Mouse (Mus musculus) adipocyte (in vitro differentiated cells): ENCODE results near the gene Cnksr3.
A peak's percentile ranks its signal among the peaks of the same experiment; 100 is the strongest.

Experiments
- DNase-seq: peaks from one replicate; pipeline ENCODE4 v3.0.0-alpha.2; 2016; ENCODE audit warnings: low spot score

Cnksr3 gene

DNA sequence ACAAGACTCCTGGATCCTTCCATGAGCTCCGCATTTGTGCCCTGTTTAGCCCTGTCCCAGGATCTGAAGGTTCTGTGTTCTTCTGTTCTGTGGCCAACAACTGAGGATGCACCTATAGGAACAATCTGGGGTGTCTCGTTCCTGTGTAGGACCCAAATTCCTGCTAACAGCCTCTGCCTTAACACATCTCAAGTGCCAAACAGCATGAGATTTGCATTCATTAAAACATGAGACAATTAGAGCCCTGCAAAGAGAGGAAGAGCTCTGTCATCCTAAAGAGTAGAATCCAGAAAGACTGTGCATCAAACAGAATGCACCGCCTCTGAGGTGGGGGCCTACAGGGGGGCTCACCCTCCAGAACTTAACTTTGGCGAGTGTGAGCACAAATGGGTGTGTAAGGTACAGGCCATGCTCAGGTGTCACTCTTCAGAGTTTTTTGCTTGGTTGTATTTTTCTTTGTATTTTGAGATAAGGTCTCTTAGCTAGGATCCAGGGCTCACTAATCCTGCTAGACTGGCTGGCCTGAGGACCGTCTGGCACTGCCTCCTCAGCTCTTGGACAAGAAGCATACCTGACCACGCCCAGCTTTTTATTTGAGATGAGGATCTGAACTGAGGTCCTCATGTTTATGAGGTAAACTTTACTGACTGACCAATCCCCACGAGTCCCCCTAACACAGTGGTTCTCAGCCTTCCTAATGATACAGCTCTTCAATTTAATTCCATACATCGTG lies 15.2 kb downstream of the Cnksr3 start:
- DNase-seq: no peak

DNA sequence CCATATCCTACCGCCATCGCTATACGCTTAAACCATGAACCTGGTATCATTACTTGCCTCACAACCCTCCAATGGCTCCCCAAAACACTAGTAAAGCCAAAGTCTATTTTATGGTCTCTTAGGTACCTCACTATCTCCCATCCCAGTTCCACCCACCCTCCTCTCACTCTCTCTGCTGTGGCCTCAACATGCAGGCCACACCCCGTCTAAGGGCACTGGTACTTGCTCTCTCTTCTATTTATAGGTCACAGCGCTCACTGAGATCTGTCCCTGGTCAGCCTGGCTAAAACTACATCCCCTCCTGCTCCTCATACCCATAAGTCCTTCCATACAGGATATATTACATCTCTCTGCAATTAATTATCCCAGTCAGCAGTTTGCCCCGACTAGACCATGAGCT lies 16.1 kb downstream of the Cnksr3 start:
- DNase-seq: no peak

DNA sequence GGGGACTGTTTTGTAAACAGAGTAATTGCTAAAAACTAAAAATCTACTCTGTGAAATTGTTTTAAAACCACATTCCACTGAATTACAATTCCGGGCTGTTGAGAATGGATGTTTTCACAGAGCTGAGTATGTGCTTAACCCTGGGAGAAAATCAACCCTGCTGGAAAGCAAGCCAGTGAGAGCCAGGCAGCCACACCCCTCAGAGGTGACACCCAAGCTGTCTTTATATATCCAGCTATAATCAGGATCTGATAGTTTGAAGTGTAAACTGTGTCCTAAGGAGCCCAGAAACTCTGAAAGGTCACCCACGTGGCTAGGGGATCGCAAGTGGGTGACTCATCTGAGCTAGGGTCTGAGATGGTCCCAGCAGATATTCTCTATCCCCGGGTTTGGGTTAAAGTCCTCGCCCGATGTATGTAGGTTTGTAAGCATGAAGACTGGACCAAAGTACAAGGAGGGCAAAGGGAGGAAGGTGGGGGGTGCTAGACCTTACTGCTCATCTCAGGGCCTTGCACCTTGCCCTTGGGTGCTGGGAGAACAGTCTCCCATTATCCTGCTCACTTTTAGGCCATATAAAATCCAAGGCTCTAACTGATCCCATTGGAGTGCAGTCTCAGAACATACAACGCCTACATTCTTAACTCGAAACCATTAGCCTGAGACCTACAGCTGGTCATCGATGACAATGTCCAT lies 20.2 kb downstream of the Cnksr3 start:
- no peak for DNase-seq

DNA sequence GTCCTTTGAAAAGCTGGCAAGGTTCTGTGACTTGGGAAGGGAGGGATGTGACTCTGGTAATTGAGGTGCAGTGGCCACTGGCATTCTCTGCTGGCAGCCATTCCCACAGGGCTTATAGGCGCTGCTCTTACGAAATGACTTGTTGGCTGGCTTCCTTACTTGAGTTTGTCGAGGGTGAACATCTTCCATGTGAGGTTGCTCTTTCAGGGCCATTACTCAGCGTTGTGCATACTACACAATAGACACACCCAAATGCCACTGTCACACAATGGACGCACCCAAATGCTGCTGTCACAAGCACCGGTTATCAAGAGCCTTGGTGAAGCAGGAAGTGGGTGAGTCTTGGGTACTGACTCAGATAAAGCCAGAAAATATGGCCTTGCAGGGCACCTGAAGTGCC lies 22.8 kb downstream of the Cnksr3 start:
- peak; percentile 80 for DNase-seq

DNA sequence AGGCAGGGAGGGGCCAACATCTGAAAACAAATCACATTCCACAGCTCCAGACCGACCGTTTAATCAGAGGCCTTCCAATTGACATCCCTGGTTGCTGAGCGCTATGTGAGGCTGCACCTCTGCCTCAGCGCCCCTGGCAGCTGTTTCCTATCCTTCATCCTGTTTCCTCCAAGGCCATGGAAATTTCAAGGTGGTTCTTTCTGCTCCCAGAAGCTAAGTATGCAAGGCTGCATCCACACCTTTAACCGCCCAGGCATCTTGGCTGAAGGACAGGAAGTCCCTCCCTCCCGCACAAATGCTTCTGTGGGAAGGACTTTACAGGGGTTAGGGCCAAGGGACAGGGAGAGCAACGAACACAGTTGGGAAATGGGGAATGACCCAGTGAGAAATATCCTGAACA lies 24.2 kb downstream of the Cnksr3 start:
- DNase-seq: no peak

DNA sequence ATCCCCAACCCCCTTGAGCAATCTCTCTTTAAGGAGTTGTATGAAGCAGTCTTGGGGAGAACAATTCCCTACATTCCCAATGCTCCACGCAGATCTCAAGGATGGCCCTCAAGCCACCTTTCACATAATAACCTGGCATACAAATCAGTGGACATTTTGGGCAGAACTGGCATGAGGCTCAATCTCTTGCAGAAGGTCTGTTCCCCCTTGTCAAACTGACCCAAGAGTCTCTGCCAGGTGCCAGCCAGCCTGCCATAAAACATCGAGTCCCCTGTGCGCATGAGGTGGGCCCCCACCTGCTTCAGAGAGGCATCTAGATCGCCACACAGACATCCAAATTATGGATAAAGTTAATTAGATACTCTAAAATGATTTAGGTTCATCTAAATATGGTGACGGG lies 25.0 kb downstream of the Cnksr3 start:
- DNase-seq: no peak

DNA sequence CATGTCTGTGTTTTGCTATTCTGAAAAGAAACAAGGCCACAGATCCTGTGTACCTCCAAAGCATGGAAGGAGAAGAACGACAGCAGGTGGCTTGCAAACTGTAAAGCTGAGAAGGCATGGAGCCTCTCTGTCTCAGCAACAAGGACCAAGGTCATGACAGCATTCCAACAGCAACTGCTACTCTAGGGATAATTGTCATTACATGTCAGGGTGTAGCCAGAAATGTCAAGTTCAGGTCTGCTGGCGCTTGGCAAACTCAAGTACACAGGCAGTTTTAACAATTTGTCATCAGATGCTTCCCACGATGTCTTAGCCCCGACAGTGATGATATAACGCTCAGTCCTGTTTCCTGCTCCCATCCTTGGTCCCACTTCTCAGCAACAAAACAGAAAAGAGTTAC lies 26.0 kb downstream of the Cnksr3 start:
- no peak for DNase-seq

DNA sequence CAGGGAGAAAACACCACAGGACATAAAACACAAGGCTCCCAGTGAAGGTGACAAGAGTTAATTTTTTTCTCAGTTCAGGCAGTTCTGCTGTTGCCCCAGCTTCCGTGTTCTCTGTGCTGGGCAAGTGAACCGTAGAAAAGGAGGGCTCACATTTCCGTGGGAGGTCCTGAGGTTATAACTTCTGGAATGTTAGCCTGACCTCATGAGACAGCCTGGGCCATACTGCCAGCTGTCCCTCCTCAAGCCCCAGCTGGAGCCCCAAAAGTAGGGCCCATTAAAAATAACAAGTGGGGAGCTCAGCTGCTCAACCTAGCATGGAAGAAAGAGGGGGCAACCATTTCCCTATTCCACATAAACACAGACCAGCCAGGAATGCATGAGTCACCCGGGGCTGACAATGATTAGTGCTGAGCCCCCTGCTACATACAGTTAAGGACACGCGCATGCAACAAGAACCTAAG lies 28.8 kb downstream of the Cnksr3 start:
- no peak for DNase-seq

DNA sequence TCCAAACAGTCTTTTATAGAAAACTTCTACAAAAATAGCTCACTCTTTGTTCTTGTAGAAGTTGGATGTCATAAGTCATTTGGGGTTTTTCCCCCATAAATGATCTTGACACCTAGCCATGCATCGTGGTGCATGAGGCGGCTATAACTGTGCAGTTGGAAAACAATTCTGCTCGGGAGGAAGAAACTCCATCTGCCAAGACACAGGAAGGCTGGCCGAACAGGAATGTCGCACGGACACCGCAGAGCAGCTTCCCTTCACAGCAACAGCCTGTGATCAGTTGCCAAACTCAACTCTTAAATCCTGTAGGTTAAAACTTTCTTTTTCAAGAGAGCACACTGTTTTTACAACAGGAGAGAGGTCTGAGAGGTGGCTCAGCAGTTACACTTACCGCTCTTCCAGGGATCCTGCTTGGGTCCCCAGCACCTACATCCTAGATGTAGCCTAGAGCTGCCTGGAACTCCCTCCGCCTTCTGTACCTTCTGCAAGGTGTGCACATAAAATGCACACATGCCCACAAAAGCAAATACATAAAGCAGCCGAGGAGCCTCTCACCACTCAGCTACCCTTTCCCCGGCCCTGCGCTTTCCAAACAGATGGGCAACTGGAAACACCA lies 29.4 kb downstream of the Cnksr3 start:
- no peak for DNase-seq

DNA sequence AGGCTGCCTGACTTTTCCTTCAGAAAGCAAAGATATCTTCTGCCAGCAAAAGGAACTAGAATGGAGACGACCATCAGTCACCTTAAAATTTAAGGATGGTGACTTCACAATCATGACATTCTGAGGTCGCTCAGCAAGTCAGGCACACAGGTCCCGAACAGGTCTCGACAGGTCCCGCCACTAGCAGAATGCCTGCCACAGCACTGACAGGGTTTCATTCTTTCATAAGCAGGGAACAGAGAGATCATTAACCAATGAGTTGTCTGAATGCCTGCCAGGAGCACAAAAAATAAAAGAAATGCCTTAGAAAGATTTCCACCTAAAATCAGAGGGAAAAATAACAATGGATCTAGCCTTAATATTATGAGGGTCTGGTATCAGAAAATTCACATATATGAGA lies 31.7 kb downstream of the Cnksr3 start:
- DNase-seq: no peak

DNA sequence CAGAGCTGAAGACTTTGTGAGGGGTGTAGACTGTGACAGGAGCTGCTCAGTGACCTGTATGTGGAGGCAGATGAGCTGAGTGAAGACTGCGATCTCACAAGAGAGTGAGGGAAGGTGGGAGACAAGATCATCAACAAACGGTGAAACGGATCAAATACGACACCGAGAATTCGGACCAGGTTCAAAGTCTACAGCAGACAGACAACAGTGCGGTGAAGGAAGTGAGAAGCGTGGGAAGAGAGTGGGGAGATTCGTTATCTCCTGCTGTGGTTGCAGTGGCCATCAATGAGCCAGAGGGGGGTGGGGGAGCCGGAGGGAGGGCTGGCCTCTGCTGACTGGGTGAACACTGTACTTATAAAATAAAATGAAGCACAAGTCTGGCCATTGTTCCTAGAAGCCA lies 33.5 kb downstream of the Cnksr3 start:
- no peak for DNase-seq

DNA sequence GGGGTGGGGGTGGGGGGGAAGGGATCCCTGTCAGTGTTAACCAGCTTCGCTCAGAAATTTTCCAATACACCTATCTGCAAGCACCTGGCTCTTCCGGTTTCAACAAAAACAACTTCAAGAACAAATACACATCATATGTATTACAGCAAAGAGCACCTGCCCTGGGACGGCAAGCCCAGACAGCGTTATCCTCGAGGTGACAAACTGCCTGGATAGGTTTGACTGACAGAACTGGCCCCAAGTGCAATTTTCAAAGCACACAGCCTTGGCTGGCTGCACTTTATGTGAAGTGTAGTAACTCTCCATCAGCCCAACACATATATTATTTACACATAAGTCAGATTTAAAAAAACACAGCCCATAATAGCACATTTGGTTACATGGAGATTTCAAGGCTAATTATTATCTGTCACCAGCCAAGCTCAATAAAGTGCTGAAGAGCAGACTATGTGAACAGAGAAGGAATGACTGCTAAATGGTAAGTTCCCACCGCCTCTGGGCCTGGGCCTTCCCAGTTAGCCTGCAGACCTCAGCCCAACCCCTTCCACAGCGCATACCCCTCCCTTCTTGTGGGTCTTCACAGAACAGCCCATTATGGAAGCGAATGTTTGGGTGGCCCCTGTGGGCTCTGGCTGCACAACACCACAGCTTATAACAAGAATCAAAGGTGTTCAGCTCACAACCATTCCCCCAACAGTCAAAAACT lies 35.7 kb downstream of the Cnksr3 start:
- DNase-seq: no peak

DNA sequence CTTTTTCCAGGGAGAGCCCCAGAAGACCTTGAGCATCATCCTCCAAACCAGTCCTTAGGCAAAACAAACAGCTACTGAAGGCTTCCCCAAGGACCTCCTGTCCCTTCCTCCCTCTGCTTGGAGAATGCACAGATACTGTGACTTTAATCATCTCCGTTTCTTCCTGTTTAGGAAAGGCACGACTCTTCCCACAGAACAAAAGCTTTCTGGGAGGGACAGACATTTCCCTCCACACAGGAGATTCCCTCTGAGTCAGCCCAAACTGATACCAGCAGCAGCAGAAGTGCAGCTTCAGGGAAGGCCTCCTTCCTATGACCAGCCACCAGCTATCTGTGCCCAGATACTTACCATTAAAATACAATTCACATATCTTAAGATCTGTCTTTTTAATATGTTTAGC lies 37.6 kb downstream of the Cnksr3 start:
- no peak for DNase-seq

DNA sequence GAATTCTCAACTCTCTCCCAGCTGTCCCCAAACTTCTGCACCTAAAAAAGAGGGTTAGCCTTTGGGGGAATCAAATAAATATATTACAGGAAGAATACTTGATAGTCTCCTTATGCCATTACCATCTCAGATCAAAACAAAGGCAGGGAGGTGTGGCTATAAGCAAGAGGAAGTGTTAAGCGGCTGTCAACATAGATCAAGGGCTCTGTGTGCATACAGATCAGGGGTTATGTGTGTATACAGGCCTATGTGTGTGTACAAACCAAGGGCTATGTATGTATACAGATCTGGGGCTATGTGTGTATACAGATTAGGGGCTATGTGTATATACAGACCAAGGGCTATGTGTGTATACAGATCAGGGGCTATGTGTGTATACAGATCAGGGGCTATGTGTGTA lies 38.9 kb downstream of the Cnksr3 start:
- DNase-seq: no peak

DNA sequence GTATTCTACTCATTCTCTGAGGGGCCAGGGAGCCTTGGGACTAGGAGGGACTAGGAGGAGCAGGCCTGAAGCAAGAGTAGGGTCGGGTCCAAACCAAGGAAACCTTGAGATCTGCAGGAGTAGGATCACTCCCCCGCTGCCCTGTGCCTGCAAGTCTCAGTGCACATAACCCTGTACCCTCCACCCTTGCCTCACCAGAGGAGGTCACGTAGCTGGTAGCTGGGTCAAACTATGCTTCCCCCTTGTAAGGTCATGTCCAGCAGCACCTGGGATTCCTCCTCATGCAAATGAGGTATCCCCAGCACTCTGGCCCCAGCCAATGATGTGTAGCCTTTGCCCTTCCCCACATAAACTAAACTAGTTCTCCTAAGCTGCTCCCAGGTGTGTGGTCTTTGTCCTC lies 41.6 kb downstream of the Cnksr3 start:
- no peak for DNase-seq

DNA sequence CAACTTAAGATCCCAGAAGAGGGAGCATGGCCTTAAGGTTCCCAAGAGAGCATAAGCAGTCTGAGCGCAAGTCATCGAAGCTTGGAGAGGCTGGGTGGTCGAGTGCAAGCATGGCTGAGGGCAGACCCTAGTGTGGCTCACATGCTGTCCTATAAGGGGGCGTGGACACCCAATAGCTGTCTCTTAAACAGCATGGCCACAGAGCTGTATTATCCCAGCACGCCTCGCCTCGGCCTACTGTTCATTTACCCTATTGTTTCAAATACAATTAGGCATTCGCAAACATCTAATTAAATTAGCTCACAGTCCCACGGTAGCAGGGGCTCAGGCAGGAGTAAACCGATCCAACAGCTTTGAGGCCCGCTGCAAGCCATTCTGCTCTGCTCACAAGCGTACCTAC lies 49.0 kb downstream of the Cnksr3 start:
- DNase-seq: no peak

DNA sequence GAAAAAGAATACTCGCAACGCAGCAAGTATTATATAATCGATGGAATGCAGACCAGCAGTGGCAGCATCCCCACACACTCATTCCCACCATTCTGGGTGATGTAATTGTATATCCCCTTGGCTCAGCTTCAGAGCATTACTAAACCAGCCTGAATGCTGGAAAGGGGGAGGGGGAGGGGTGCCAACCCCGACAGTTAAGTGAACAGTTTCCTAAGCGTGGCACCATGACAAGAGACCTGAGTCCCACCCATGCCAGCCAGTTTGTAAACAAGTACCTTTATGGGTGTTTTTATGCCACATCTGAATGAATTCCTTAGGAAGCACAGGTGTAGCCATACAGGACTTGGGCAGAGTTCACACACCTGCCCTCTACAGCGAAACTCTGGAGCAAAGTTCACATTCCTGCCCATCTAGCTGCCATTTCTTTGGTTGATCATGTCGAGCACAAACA lies 53.0 kb downstream of the Cnksr3 start:
- DNase-seq: no peak

DNA sequence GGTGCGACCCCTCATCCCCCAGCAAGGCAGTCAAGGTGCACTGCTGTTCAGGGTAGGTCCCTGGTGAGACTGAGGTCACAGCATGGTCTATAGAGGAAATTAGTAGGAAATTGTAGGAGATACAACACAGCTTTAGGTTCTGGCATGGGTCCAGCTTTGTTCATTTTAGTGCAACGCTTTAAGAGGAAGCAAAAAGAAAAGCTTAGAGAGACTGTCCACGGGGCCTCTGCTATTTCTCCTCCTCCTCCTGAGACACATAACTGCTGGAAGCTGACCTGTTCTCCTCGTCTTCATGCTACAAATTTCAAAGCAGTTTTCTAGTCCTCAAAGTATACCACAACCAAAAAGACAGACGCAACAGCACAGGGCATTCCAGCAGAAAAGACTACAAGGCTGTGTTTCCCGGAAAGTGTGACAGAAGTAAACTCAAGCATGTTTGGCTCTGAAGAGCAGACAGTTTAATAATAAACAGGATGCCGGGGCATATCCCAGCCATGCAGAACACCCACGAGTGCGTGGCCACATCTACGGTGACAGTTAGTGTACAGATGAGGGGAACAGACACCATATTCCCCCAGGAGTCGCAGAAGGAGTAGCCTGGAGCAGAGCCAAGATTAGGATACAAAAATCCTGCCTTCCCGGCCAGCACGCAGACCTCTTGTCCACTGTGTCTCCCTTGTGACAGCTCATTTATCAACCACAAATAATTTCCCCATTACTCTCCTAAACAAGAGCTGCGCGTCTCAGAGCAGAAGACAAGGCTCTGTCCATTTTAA lies 53.6 kb downstream of the Cnksr3 start:
- peak; percentile 77 for DNase-seq

DNA sequence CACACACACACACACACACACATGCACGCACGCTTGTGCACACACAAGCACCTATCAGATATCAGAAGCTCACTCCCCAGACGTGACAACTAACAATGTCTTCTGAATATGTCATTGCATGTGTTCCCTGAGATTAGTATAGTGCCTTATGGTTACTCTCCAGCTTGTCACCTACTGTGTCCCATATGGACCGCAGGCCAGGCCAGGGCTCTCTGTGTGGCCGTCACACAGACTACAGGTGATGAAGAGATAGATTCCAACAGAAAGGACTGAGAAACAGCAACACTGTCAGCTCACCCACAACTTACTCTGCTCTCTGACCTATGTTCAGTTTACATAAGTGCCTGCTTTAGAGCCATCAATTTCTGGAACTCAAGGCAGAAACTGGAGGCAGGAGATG lies 57.2 kb downstream of the Cnksr3 start:
- no peak for DNase-seq

DNA sequence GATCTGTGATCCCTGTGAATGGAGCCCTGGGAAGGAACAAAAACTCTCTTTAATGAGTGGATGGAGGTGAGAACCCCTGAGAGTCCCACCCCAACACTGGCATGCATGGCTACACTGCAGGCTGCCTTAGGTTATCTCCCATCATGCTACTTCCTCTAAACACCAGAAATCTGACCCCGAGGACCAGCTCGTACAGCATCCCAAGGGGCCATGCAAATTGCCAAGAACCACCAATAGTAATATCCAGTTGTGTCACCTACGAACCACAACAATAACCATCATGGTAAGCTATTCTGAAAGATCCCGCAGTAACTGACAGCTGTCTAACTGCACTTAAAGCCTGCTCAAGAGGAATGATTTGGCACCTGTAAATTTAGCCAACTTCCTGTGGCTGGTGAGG lies 59.1 kb downstream of the Cnksr3 start:
- DNase-seq: no peak

DNA sequence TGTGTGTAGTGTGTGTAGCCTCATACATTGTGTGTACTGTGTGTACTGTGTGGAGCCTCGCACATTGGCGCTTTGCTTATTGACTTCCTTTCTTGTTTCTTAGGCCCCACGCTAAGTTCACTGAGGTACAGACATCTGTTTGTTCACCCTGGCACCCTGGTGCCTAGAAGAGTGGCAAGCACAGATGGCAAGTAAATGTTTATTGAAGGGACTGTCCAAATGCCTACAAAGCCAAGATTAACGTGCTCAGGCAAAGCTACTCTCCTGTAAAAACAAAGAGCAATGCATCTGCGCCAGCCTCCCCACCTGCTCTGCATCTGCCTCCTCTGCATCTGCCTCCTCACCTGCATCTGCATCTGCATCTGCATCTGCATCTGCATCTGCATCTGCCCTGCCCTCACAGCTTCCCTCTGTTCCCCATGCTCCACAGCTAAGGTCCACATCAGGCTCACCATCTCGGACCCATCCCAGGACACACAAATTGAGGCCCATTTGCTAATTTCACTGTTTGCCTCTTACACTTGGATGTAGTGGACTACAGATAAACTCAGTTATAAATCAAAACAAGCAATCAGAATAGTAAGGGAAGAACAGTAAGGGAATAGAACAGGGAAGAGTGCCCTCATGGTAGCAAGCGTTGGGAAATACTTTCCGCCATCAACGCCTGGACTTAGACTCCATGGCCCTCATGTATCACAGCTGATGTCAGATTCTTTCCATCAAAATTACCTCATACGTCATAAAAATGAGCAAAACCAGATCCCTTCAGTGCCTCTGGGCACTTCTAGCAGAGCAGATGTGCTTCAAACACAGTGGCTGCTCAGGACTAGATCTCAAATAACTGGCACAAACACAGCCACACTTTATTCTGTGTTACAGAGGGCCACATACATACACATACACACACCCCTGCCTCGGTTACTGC lies 62.1 kb downstream of the Cnksr3 start:
- DNase-seq: no peak
